Mouse (Mus musculus) testis, adult 2 months (tissue): ENCODE measurements around the gene Mettl18. TPM values are rescaled to one million over a fixed set of nuclear protein-coding genes. Genes with fewer than 3 reads are reported as not detected.
A peak's percentile ranks its signal among the peaks of the same experiment; 100 is the strongest.

Experiments
- H3K27ac ChIP-seq: fragments of 200-500 bp; 2 replicates; pipeline ENCODE4 v1.5.1; 2012; ENCODE audit warnings: low read depth, low read length; ENCODE audit not compliant: control insufficient read depth, insufficient read depth
- H3K27me3 ChIP-seq: fragments of 200-500 bp; 2 replicates; pipeline ENCODE4 v1.6.1; 2012; ENCODE audit warnings: mild to moderate bottlenecking, low read length, moderate library complexity; ENCODE audit not compliant: control insufficient read depth, insufficient read depth
- H3K36me3 ChIP-seq: fragments of 200-500 bp; 2 replicates; pipeline ENCODE4 v1.6.1; 2012; ENCODE audit warnings: mild to moderate bottlenecking, low read length; ENCODE audit not compliant: control insufficient read depth, insufficient read depth
- H3K4me1 ChIP-seq: fragments of 200-500 bp; 2 replicates; pipeline ENCODE4 v1.6.1; 2012; ENCODE audit warnings: low read length; ENCODE audit not compliant: control insufficient read depth, insufficient read depth
- H3K4me3 ChIP-seq: fragments of 200-500 bp; 2 replicates; pipeline ENCODE4 v1.5.1; 2012; ENCODE audit warnings: low read depth, mild to moderate bottlenecking, low read length, moderate library complexity, mixed read lengths; ENCODE audit not compliant: control insufficient read depth
- CTCF ChIP-seq: fragments of 200-500 bp; IDR thresholded peaks from 2 replicates; pipeline ENCODE4 v1.5.1; 2012; ENCODE audit warnings: low read depth, mild to moderate bottlenecking, inconsistent platforms, low read length, moderate library complexity; ENCODE audit not compliant: control insufficient read depth, insufficient read depth, insufficient replicate concordance
- POLR2A ChIP-seq: fragments of 200-500 bp; IDR thresholded peaks from 2 replicates; pipeline ENCODE4 v1.6.1; 2012; ENCODE audit warnings: low read depth, mild to moderate bottlenecking, inconsistent platforms, low read length, moderate library complexity; ENCODE audit not compliant: control insufficient read depth
- polyA plus RNA-seq: library from polyadenylated mRNA; depleted of rRNA; stranded (reverse); fragments of >200 nt; gene quantifications from 2 replicates; pipeline ENCODE4 v1.2.3, GENCODE M21; 2012; rRNA removed

The Mettl18 gene
- polyA plus RNA-seq = 0.86 and 0.87 TPM in 2 replicates

GRCm38 (mm10) chr1:163994721-163995608 lies at the start of gene Mettl18, which contains the start of gene BC055324:
Gene Mettl18 (plus strand): TSS chr1:163994889.
Gene BC055324 (minus strand): TSS chr1:163994796.
- Histone ChIP-seq H3K36me3 (no peaks in the 10 kb centered on the region), H3K27ac (peak within 1 kb of the TSS; percentile 92), H3K27me3 (no peaks in the 10 kb centered on the region), H3K4me1 (peaks cover 5% of the 10 kb centered on the region), H3K4me3 (peak within 1 kb of the TSS; percentile 95)
- TF ChIP-seq CTCF (no peak), POLR2A (peak; percentile 87)

GRCm38 (mm10) chr1:163953396-163953795 lies 41.3 kb upstream of the Mettl18 start:
- peaks cover 6% of the 10 kb centered on the region for H3K36me3 ChIP-seq
- no peak overlapping the region for H3K4me3 ChIP-seq
- TF ChIP-seq POLR2A (no peak), CTCF (no peak)

GRCm38 (mm10) chr1:163958036-163958435 lies 36.7 kb upstream of the Mettl18 start:
- Histone ChIP-seq H3K4me3 (no peak overlapping the region), H3K4me1 (no peaks in the 10 kb centered on the region), H3K36me3 (peaks cover 4% of the 10 kb centered on the region), H3K27ac (no peak overlapping the region), H3K27me3 (no peaks in the 10 kb centered on the region)
- TF ChIP-seq CTCF (no peak), POLR2A (no peak)

More at GRCm38 (mm10) chr1:163953396-163953795, 41.3 kb upstream of the Mettl18 start:
- Histone ChIP-seq H3K27ac (no peak overlapping the region), H3K4me1 (no peaks in the 10 kb centered on the region), H3K27me3 (no peaks in the 10 kb centered on the region)

GRCm38 (mm10) chr1:163964008-163964689 lies 30.5 kb upstream of the Mettl18 start:
- Histone ChIP-seq H3K27me3 (no peaks in the 10 kb centered on the region), H3K4me3 (no peak overlapping the region), H3K27ac (no peak overlapping the region), H3K36me3 (no peaks in the 10 kb centered on the region), H3K4me1 (no peaks in the 10 kb centered on the region)
- no peak for TF ChIP-seq POLR2A
- TF ChIP-seq CTCF = no peak

GRCm38 (mm10) chr1:163974471-163974870 lies 20.2 kb upstream of the Mettl18 start:
- no peak overlapping the region for H3K27ac ChIP-seq
- no peak overlapping the region for H3K4me3 ChIP-seq
- H3K27me3 ChIP-seq = no peaks in the 10 kb centered on the region
- TF ChIP-seq POLR2A (no peak), CTCF (no peak)
- no peaks in the 10 kb centered on the region for H3K4me1 ChIP-seq
- peaks cover 2% of the 10 kb centered on the region; the same call in 1 of the 2 replicates for H3K36me3 ChIP-seq

- H3K4me1 ChIP-seq = no peaks in the 10 kb centered on the region
- H3K27ac ChIP-seq = no peak overlapping the region
- TF ChIP-seq POLR2A (no peak), CTCF (no peak)
- H3K4me3 ChIP-seq = no peak overlapping the region
- H3K27me3 ChIP-seq = no peaks in the 10 kb centered on the region
- H3K36me3 ChIP-seq = peaks cover 2% of the 10 kb centered on the region; the same call in 1 of the 2 replicates
These were observed 19.6 kb upstream of the Mettl18 start for GRCm38 (mm10) chr1:163975088-163975487.

GRCm38 (mm10) chr1:163976515-163976914 lies 18.2 kb upstream of the Mettl18 start:
- TF ChIP-seq POLR2A (no peak), CTCF (no peak)
- Histone ChIP-seq H3K36me3 (peaks cover 2% of the 10 kb centered on the region; the same call in 1 of the 2 replicates), H3K4me1 (no peaks in the 10 kb centered on the region), H3K4me3 (no peak overlapping the region), H3K27me3 (no peaks in the 10 kb centered on the region), H3K27ac (no peak overlapping the region)
